Mouse (Mus musculus) cerebellum, postnatal 4 days (tissue): ENCODE data around the gene Klhl7.

Experiments used
- DNase-seq, 2 experiments: peaks; one replicate each; pipeline ENCODE4 v3.0.0; 2022; ENCODE audit warnings: low spot score in 2 of 2, mixed read lengths in 1 of 2

The Klhl7 gene

GRCm38 (mm10) chr5:24172092-24172491 lies 71.7 kb downstream of the Klhl7 start:
- no peak for DNase-seq

DNA sequence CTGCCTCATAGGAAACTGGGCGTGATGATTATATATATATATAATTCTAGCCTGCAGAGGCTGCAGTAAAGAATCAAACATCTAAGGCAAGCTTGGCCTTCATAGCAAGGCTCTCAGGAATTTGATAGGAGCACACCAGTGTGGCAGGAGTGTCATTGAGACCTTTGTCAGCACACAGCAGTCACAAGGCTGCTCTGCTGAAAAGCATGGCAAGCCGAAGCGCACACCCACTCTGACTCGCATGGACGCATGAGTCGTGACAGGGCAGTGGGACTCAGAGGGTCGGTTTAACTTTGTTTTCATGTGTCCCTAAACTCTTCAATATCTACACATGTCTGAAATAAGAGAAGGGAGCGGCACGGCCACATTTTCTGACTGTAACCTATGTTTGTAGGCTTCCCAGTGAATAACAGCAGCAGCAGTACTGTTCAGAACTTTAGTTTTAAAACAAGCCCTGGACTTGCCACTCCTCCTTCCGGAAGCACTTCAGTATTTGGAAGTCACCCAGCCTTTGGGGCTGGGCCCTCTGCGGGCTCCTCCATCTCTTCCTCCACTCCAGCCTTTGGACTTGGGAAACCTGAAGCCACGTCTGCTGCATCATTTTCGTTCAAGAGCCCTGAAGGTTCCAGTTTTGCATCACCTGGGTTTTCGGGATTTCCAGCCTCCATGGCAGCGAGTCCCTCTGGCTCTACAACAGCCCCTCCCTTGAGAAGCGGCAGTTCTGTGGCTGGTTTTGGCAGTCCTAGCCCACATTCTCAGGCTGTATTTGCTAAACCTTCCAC lies 81.3 kb downstream of the Klhl7 start:
- DNase-seq, result no peak

- DNase-seq, result no peak
These were observed 81.9 kb downstream of the Klhl7 start for GRCm38 (mm10) chr5:24182296-24182734.

- DNase-seq, result no peak
These were observed 82.7 kb downstream of the Klhl7 start for GRCm38 (mm10) chr5:24183096-24183495.

DNA sequence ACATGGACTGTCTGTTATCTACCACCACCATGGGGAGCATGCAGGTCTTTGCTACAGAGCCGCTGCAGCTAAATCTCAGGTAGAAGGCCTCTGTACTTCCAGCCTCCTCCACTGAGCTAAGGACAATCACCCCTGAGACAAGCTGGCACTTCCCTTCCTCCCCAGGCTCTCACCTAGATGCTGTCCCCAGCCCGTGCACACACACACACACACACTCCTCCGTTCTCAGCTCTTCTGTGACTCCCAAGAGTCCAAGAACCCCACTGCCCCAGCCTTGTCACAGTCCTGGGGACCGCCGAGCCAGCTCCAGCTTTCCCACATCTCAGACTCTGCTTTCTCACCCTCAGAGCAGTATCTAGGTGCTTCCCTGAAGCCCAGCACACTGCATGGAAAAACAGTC lies 83.6 kb downstream of the Klhl7 start:
- no peak for DNase-seq

DNA sequence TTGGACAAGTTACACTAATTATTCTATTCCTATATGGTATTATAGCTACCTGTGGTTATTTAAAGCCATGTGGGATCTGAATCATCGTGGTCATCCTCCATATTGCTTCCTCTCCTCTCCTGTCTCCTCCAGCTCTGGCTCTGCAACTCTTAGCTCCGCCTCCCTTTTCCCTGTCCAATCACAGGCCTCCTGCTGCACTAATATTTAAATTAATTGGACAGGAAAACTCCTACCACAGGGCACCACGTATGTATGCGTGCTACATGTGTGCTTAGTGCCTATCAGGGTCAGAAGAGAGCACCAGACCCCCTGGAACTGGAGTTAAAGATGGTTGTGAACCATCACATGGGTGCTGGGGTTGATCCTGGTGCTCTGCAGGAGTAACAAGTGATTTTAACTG lies 88.1 kb downstream of the Klhl7 start:
- no peak for DNase-seq

GRCm38 (mm10) chr5:24191821-24192220 lies 91.4 kb downstream of the Klhl7 start:
- DNase-seq, result no peak

DNA sequence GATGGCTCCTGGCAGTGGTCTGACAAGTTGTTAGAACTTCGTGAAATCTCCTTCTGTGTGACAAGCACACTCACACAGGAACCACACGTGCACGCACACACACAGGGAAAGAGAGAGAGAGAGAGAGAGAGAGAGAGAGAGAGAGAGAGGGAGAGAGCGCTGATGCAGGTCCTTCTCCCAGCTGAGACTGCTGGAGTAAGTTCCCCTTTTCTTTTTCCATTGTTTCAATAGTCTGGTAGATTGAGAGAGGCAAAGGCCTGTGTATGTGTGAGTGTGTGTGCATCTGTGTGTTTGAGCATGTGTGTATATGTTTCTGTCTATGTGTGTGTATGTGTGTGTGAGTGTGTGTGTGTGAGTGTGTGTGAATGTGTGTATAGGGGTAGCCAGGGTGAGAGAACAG lies 100.6 kb downstream of the Klhl7 start:
- DNase-seq, result no peak

GRCm38 (mm10) chr5:24202492-24202891 lies 102.1 kb downstream of the Klhl7 start:
- no peak for DNase-seq

DNA sequence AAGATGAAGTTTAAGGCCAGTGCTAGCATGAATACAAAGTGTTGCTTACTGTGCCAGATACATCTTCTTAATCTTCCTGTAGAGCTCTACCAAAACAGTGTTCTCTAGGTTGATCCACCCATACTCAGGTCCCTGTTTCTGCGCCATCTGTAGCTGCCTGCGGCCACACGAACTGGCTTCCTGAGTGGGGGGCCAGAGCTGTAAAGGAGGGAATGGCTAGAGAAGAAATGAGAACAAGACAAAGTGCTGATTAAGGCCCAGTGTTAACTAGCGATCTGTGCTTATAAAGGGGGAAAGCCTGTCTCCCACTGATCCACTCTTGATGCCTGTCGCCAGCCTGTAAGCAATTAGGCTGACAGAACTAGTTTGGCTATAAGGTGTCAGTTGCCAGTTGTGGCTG lies 102.9 kb downstream of the Klhl7 start:
- no peak for DNase-seq

DNA sequence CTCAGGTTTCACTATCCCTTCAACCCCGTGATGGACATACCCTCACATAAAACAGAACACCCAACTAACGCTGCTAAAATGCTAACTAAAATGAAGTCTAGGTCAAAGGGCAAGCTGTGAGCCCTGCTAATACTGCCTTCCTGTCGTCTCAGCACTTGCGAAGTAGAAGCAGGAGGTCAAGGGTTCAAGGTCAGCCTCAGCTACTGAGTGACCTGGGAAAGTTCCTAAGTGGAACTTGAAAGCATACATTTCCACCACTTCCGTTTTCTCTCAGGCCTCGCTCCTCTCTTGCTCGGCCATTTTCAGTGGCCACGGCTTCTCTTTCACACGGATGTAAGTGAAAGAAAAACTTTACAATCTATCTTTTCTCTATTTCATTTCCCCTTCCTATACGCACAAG lies 107.6 kb downstream of the Klhl7 start:
- DNase-seq, result no peak

GRCm38 (mm10) chr5:24208505-24208904 lies 108.1 kb downstream of the Klhl7 start:
- DNase-seq, result no peak
